Mouse (Mus musculus) thymus, postnatal 25 days (tissue): ENCODE measurements around the gene Ptprz1.
"Not testable (repeated sequence)": the region's sequence is repeated elsewhere in the genome, so short reads cannot be mapped to it uniquely, and the experiment has no call there.

ENCODE experiments used
- DNase-seq: peaks from one replicate; pipeline ENCODE4 v3.0.0; 2022

Ptprz1 gene

DNA sequence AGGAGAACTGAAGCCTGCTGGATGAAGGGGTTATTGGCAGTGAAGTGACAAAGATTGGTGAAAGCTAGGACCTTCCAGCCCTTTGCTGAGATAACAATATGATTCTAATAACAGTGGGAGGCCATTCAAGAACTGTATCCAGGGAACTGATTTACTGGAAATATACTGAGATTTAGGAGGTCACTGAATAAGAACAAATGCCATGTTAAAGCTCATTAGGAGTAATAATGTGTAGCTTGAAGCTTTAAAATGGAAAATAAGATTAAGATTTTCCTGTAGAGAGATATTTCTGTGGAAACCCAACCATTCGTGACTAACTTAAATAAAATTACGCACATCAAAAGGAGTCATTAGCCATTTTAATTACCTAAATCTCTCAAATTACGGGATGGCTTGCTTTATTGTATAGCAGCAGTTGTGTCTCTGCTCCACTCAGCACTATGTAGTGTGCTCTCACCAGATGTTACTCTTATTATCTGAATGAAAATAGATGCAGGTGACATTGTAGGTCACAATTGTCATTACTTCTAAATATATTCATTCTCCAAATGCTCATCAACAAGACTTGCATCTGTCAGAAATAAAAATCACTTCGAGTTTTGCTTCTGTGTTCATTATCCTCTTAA lies 139.8 kb downstream of the Ptprz1 start:
- no peak for DNase-seq

DNA sequence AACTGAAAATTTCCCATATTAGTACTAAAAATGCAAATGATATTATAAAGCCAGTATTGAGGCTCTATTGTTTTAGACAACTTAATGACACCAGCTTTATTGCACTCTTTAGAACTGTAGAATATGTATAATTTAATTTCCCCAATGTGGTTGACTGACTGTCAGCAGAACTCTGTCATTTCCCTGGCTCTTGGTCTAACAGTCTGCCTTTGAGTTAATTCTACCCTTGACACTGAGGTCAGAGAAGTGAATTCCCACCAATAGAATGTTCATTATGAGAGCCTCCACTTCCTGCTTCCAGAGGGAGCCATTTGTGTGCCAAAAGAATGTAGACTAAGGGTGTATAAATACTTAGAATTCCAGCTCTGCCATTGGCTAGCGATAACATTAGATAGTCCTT lies 152.9 kb downstream of the Ptprz1 start:
- DNase-seq, result no peak

- no peak for DNase-seq
Observed at GRCm38 (mm10) chr6:23048836-23049235, 173.5 kb downstream of the Ptprz1 start.

DNA sequence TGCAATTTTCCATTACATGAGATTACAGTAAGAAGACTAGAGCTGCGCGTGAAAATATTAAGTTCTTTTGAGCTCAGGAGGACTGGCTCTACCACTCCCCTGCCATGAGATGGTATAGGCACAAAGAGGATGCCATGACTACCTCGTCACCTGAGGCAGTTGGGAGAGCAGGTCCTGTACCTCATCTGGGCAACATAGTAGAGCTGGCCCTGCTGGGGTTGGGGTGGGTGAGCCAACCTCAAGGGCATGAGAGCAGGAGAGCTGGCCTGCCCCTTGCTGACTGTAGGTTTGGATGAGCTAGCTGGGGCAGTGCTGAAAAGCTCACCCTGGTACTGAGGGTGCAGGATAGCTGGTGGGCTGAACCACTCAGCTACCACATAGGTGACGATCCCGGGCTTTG lies 180.4 kb downstream of the Ptprz1 start:
- no peak for DNase-seq

DNA sequence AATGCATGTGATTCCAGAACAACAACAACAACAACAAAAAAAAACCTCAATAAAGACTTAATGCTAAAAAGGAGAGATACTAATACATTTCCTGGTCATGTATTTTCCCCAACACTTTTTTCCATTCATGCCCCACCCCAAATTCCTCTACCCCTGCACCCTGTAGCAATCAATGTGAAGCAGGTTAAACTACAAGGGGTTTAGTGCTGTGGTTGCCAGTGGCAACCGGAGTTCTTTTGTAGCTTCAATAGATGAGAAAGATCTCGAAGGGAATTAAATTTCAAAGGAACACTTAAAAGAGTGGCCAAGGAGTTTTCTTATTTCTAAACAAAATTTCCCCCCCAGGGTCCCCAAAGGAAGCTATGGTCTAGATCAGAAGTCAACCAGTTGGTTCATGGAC lies 200.8 kb downstream of the Ptprz1 start:
- DNase-seq, result no peak

DNA sequence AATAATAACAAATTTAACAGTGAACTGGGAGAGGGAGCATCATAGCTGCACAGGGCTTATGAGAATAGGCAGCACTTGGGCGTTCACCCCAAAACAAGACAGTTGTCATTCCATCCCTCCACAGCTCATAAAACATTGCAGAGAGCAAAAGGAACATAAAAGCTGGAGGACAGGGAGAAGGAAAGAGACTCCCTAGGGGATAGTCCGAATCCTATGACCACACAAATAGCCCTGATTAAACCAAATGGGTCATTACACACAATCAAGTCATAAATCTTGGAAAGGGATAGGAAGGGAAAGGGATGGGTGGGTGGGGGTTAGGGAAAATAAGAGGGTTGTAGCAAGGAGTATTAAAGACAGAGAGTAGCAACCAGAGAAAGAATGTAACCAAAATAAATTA lies 203.0 kb downstream of the Ptprz1 start:
- no peak for DNase-seq

DNA sequence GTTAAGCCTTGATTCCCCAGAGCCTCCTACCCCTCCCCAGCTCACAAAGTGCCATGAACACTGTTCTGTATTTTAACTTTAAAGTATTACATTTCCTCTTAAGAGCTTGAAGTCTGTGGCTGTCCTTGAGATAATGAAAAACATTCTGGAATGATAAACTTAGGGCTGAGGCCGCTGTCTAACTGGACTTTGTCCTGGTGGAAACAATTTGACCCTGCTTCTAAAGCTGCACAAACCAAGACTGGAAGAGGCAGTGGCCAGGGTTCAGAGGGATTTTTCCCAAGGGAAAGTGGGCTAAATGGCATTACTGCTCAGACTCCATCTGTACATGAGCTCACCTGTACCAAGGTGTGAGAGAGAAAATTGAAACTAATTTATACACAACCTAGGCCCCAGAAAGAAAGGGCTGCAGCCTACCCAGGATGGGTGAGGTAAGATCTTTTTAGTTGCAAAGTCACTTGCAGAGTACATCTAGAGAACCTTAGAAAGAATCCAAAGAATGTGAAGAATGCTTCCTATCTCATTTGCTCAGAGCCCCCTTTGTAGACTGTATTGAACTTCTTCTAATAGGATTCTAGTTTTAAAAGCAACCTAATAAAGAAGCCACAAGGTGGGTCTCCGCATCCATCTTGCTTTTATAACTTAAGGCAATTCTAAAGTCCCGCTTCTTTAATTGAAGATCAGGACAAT lies 204.8 kb downstream of the Ptprz1 start:
- no peak for DNase-seq

- no peak for DNase-seq
Observed at GRCm38 (mm10) chr6:23084587-23085421, 209.5 kb downstream of the Ptprz1 start.

- not testable (repeated sequence) for DNase-seq
Observed at GRCm38 (mm10) chr6:23089292-23089691, 214.0 kb downstream of the Ptprz1 start.

- DNase-seq, result not testable (repeated sequence)
Observed at GRCm38 (mm10) chr6:23090346-23091055, 215.2 kb downstream of the Ptprz1 start.
